Mouse (Mus musculus): Measurements from ENCODE around the gene Pax5.

Gene Pax5

DNA sequence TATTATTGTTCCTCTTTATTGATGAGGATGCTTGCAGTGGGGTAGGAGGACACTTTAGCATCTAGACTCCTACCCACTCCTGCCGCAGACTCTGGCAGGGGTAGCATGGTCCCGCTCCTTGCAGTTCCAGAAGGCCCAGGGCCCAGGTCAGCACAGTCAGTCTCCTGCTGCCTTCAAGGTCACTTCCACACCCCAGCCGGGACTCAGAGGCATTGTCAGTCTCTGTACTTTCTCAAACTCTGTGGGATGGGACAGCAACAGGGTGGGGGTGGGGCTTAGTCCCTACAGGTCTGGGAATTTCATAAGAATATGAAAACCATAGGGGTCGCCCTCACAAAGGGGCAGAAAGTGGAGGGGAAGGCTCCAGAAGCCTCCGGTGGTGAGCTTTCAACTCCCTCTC is 177.0 kb downstream of the Pax5 start:
- no peak for DNase-seq

GRCm38 (mm10) chr4:44532731-44533130 is 177.6 kb downstream of the Pax5 start:
- no peak for DNase-seq

- DNase-seq: no peak
These were observed 185.0 kb downstream of the Pax5 start for GRCm38 (mm10) chr4:44525336-44525735.

DNA sequence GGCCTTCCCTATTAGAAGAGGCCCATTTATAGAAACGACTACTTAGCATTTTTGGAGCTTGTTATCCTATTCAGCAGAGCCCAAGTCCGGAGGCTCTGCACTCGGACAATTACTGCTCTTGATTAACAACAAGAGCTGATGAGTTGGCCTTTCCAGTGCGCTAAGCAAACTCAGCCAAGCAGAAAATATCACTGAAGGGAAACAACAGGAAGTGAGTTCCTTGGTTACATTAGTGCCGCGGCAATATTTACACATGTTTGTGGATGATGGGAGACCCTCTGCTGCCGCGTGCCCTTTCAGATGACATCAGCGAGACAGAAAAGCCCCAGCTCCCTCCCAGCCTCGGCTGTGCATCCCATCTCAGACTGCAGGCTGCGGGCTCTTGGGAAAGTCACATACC is 191.4 kb downstream of the Pax5 start:
- no peak for DNase-seq

DNA sequence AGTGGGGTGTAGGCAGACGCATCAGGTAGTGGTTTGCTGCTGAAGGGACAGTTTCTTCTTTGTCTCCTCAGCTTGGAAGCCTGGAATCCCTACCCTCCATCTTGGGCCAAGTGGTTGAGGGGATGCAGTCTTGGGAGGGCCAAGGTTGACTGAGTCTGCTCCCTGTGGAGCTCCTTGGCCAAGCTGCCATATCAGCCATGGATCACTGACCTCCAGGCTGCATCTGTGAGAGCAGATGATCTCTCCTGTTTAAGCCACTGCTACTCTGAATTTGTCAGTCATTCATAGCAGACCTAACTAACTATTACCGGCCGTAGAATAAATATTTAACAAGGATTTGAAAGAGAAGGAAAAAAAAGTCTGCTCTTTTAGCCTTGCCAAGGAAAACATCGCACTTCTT is 196.3 kb downstream of the Pax5 start:
- DNase-seq: no peak

DNA sequence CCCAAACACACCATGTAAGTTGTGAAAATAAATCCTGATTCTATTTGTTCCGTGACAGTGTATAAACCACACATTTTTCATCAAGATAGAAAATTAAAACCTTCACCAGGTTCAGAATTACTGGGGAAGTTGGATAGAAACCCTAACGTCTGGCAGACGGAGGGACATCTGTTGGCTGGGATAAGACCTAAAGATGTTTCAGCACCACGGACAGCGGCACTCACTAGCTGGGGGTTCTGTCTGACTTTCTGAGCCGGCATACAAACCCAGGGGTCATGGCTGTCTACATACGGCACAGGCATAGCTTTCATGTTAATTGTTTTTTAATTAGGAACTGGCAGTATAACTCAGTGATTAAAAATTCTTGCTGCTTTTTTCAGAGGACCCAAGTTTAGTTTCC is 198.6 kb downstream of the Pax5 start:
- DNase-seq: peak; percentile 15

GRCm38 (mm10) chr4:44508386-44509226 is 201.7 kb downstream of the Pax5 start:
- no peak for DNase-seq

- DNase-seq: no peak
These were observed 202.4 kb downstream of the Pax5 start for GRCm38 (mm10) chr4:44507861-44508260.

DNA sequence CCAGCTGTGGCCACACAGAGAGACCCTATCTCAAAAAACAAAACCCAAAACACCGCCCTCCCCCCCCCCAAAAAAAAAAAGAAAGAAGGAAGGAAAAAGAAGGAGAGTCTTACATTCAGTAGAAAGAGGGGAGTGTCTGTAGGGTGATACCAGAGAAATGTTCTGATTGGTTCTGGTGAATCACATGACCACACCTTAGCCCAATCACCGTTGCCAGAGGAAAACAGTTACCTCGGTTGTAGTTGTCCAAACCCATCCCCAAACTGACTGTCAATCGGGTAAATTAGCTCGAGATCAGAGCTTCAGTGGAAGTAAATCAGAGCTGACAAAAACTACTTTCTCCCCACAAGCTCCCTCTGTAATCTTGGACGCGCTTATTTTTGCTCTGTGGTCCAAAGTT is 205.3 kb downstream of the Pax5 start:
- no peak for DNase-seq

DNA sequence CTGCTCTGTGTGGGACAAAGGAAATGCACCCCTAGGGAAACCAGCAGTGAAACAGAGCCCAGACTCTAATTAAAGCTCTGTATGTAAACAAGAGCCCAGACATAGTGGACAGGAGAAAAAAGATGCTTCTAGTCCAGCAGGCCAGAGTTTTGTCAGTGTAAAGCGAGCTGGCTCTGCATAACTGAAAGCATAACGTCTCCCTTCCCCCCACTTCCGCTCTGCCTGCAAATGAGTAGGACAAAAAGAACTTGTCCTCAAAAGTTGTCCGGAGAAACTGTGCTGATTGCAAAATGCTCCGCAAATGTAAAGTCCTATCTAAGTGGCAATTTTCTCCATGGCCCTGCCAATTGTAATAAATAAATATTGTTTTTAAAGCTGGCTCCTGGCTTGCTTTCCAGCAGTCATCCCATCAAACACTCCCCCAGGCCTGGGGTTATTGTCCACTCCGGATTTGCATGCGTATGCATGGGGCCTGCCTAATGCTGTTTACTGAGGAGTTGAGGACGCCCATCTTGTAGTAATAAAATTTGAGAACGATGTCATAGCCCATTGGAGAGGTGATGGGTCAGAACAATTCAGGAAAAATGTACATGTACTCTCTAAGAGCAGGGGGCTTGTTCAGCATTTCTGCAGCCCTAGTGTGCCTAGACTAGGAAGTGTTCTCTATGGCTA is 208.0 kb downstream of the Pax5 start:
- DNase-seq: no peak

GRCm38 (mm10) chr4:44498156-44498555 is 212.1 kb downstream of the Pax5 start:
- DNase-seq: no peak

DNA sequence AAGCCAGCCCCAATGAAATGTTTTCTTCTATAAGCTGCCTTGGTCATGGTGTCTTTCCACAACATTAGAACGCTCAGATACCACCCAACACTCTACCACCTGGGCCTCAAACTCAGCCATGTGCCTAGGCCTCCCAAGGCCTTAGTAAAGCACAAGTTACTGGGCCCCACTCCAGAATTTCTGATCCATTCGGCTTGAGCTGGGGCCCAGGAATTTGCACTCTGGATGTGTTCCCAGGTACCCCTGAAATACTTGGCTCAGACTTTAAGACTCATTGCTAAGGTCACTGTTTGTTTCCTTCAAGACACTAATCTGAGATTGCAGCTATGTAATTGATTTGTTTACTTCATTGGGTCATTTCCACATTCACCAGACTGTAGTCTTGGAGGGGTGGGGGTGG is 214.5 kb downstream of the Pax5 start:
- no peak for DNase-seq

- DNase-seq: no peak
These were observed 216.5 kb downstream of the Pax5 start for GRCm38 (mm10) chr4:44493756-44494155.

- DNase-seq: no peak
These were observed 219.4 kb downstream of the Pax5 start for GRCm38 (mm10) chr4:44490872-44491271.

DNA sequence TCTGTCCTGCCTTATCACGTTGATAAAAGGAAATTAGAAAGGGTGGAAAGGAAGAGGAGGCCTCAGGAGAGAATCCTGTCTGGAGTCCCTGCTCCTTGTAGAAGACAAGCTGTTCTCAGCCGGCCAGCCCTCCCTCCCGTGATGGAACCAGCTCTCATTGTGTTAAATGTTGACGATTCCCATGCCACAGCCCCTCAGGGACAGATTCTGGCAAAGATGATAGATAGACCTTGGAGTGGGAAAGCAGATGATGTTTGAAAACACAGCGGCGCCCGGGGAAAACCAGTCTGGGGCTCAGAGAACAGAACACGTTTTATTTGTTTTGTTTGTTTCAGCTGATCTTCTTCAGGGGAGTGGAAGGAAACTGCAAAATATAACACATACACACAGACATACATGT is 221.6 kb downstream of the Pax5 start:
- no peak for DNase-seq

- DNase-seq: no peak
These were observed 222.1 kb downstream of the Pax5 start for GRCm38 (mm10) chr4:44488219-44488618.

DNA sequence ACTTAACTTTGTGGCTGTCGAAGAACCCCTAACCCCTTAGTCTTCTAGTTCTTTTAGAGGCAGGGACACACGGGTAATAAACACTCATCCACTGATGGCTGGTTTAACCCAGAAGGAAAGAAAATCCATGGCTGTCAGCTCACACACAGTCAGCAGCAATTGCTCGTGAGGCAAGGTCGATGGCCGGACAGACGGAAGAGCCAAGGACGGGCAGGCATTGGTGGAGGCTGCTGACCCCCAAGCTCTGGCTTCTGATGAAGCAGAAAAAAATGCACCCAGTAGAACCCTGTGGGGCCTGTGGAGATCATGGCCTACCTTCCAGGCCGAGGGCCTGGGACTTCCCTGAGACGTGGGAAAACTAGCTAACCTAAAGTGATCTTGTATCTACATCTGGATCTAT is 227.4 kb downstream of the Pax5 start:
- no peak for DNase-seq

DNA sequence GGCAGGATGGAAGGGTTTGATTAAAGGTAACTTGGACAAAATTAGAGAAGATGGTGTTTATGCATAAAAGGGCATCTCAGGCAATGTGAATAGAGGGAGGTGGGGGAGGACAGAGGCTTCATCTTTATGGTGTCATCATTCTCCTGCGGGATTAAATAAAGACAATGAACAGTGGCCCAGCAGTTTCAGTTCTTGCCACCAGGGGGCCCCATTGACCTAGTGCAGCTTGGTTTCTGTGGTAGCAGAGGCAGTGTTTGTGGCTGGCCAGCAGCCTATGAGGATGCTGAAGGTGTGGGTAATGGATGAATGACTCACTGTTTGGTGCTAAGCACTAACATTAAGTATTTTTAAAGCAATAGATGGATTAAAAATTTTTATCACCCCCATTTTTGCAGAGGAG is 230.5 kb downstream of the Pax5 start:
- DNase-seq: no peak

Data from thymus, postnatal 25 days (tissue).